Mouse (Mus musculus) embryonic stem cell, embryonic (primary cell): ENCODE data around the gene Olfm3.

Experiments used
- CTCF ChIA-PET, 4 experiments: fragments of 300-600 bp in 2 of 4; fragments of 350-600 bp in 2 of 4; sonication (Branson Sonifier 250); formaldehyde crosslinking; loops; one replicate each; lab custom pipeline; 2022; ENCODE audit warnings: inconsistent platforms in 2 of 4; lab: Charles Lee
- POLR2A ChIA-PET, 4 experiments: fragments of 300-600 bp in 2 of 4; fragments of 350-600 bp in 2 of 4; sonication (Branson Sonifier 250); formaldehyde crosslinking; loops; one replicate each; lab custom pipeline; 2022; ENCODE audit warnings: antibody characterized with exemption in 4 of 4, inconsistent platforms in 1 of 4; lab: Charles Lee

Olfm3 gene

DNA sequence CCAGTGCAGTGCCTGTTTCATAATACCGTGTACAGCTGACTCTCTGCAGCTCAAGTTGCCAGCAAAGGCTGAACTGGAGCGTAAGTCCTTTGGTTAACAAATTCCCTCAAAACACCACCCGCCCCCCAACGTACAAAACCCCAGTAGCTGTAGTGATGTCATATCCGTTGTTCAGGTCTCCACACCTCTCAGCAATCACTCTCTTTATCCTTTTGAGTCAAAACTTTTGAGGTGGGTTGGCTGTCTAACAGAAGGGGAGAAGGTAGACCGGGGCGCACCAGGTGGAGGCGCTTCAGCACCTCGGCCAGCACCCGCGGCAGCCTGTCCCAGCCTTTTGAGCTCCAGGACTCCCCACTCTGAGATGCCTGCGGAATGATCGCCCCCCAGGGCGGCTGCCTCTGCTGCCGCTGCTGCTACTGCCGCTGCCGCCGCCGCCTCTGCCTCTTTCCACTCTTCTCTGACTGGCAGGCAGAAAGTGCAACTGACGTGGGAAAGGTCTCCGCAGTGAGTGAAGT is at the start of gene Olfm3:
Gene Olfm3 (plus strand): TSS at position 155 of the 515 bp plus-strand sequence.
- ChIA-PET CTCF (no interaction called here), POLR2A (interaction anchor here in 1 of 4 experiments (0.5 kb wide), 1 partner anchor 1274 kb away, joined by 3 read pairs; the partner anchor contains the start of gene Rnpc3)

DNA sequence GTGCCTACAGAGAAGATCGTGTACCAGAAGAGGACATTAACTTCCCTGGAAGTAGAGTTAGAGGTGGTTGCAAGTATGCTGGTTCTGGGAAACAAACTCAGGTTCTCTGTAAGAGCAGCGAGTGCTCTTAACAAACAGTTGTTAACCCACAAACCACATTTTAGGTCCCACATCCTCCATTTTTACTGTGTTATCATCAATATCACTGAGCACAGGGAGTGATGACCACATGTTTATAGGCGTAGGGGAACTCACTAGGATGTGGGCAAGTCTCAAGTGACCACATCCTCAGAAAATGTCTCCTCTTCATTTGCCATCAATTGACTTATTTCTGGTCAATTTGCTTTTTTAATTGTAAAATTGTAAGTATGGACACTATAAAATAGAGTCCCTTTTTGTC is 14.1 kb upstream of the Olfm3 start:
- CTCF ChIA-PET, result no interaction called here
- POLR2A ChIA-PET, result no interaction called here

DNA sequence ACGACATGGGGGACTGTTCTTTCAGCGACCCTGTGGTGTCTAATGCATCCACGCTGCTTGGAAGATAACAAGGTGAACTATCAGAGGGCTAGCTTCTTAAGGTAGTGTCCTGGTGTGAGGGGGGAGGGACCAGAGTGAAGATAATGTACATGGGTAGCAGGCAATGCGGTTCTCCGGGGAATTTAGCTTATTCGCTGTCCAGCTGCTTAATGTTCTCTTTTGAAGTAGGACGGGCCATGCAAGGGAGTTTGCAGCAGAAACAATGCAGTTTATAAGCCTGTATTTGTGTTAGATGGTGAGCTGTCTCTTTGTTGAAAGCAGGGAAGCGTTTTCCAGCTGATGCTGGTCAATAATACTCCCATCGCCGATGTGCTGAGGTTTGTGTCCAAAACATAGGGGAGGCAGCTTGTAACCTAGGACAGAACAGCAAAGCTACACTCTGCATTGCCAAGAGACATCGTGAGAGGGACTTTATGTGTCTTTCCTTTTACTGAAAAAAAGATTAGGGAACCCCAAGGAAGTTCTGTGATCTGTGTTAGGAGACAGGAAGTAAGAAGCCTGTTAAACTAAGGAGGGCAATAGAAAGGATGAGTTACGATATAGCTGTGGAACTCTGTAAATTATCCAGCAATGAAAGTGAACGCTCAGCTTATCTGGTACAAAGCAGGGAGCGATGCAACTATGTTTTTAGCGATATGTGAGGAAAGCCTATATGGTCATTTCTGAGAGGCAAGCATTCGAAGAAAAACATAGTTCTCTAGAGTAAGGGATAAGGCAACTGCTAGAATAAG is 950 bp downstream of the Olfm3 start:
- CTCF ChIA-PET, result no interaction called here
- POLR2A ChIA-PET, result no interaction called here

DNA sequence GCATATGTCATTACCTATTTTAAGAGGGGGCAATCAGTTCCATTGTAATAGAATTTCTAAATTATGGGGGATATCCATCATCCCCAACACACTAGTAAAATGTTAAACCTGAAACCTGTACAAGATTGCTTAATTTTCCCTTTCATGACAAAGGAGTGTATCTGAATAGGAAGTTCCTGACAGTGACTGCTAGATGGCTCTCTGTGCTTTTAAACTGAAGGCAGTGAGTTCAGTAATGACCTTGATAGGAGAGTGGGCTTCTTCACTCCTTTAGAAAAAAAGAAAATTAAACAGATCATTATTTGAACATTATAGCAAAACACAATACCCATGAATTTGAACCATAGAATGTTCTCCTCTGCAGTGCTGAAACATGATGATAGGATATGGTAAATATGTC is 3.7 kb downstream of the Olfm3 start:
- POLR2A ChIA-PET, result no interaction called here
- CTCF ChIA-PET, result no interaction called here

DNA sequence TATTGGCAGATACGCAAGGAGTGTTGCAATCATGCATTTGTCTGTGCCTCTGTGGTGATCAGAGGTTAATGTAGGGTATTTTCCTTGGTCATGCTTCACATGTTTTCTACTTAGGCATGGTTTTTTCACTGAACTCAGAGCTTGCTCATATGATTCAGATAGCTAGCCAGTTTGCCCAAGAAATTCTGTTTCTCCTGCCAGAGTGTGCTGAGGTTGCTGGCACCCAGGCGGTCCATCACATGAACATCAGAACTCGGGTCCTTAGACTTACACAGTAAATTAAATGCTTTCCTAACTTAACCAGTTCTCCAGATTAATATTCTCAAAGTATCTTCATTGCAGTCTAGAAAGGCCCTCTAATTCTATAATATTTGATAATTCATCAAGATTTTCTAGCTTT is 5.0 kb downstream of the Olfm3 start:
- POLR2A ChIA-PET, result no interaction called here
- CTCF ChIA-PET, result no interaction called here

DNA sequence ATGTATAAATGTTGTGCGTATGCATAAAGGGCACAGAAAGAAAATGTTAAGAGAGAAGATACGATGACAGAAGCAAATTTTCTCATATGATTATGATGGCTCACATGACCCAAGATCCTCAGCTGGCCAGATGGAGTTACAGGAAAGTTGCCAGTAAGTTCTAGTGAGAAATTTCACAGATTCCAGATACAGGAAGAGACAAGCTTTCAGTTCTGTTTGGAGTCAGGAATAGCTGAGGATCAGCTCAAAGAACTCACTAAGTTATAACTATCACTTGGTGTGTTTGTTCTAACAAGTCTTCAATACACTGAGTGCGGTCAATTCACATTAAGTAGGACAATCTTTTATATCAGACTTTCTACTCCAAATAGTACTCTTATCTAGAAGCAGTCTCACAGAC is 16.2 kb downstream of the Olfm3 start:
- POLR2A ChIA-PET, result no interaction called here
- CTCF ChIA-PET, result no interaction called here

DNA sequence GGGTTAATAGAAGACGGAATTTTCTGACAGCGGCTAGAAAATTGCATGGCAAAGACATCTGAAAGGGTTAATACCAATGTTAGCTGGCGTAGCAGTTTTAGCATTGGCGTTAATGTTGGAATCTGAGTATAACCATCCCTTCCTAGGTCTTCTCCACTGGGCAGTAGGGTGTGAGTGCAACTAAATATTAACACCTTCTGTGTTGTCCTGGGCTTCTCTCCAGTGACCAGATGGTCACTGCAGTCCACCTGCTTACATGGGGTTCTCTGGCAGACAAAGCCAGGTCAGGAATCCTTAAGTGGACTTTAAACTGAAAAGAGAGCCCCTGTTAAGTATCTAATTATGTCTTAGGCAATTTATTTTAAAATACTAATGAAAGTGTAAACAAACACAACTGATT is 25.7 kb downstream of the Olfm3 start:
- POLR2A ChIA-PET, result no interaction called here

DNA sequence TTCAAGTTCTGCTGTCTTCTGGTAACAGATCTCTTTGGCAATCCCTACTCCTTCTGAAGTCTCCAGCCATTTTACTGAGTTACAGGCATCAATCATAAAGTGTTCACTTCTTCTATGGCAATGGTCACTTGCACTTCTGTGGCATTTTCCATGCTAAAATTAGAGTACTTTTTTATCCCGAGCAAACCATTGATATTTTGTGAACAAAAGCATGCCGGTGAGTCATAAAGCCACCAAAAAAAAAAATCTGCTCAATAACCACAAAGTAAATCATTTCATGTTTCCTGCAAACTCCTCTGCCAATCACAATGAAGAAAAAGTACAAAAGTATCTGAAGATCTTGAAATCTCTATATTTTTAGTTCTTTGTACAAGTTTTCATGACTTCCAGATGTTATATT is 26.5 kb downstream of the Olfm3 start:
- CTCF ChIA-PET, result interaction anchor here in 1 of 4 experiments (0.6 kb wide), 1 partner anchor 661 kb away, joined by 3 read pairs; no protein-coding TSS in a partner anchor
- POLR2A ChIA-PET, result no interaction called here

More for the DNA sequence above, 25.7 kb downstream of the Olfm3 start:
- CTCF ChIA-PET, result no interaction called here

DNA sequence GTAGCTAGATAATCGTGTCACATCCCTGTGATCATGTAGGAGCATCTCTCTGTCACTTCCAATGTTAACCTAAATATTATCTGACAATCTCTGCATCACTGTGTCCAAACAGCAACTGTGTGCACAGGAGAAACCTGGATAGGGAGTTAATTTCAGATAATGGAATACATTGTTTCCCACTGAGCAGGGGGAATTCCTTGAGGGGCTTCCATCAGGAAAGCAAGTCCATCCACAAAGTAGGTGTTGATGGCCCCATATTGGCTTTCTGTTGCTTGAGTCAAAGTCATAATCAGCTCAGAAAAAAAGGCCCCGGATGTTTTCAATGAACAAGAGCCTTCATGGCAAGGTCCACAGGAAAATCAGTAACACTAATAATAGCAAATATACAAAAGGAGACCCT is 26.9 kb downstream of the Olfm3 start:
- ChIA-PET CTCF (interaction anchor here in 1 of 4 experiments (0.6 kb wide), 1 partner anchor 660 kb away, joined by 3 read pairs; no protein-coding TSS in a partner anchor), POLR2A (no interaction called here)

DNA sequence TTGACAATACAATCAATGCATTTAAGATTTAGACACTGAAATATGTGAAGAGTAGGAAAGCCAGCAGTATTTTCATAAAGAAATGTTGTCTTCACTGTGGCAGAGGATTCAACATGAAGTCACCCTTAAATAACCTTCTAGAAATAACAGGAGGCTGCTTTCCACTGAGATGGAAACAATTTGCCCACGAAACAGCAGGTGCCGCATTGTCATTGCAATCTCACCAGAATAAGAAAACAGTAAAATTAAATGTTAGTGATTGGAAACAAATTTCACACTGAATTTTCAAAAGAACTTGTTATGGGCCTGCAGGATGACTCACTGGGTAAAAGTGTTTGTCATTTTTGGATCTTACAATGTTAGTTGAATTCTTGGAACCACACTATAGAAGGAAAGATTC is 29.0 kb downstream of the Olfm3 start:
- ChIA-PET POLR2A (no interaction called here), CTCF (no interaction called here)

DNA sequence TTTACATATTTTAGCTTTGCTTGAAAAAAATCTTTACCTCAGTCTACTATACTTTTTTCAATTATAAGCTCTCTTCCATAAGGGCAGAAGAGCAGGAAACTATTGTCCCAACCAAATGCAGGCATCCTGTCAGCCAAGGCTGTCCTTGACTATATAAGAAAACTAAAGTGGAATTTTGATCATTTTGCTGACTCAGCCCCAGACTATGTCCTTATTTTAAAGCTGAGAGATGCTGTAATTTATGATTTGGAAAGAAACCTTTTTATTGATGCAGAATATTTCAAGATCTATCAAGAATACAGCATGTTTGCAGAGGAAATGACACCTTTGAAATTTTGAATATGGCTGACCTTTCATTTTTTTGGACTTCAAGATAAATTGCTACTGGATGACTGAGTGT is 51.0 kb downstream of the Olfm3 start:
- POLR2A ChIA-PET, result no interaction called here

DNA sequence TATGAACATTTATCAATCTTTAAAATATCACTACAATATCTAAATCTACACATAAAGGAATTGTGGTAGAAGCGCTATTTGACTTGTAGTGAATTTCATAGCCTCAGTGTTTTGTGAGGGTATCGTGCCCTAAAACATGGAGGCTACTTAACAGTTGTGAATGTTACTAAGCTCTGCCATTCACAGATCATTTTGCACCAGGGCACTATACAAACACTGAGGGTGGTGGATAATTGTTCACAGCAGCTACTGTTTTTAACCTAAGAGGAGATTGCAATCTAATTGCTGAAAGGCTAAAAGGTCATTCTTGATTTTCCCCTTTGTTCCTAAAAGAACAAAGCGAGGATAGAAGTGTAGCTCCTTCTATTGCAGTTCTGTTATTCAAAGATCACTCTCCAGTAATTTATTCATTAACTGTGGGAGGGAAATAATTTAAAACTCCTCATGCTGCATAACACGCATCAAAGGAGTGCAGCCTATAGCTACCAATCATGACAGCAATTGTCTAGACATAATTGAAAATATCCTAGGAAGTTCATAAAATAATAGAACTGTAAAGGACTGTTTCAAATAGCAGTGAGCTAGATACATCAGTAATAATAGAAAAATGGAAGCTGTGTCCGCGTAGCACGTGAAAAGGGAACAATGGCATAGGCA is 55.6 kb downstream of the Olfm3 start:
- CTCF ChIA-PET, result no interaction called here
- POLR2A ChIA-PET, result interaction anchor here in 1 of 4 experiments (0.5 kb wide), 1 partner anchor 469 kb away, joined by 3 read pairs; no protein-coding TSS in a partner anchor

More for the DNA sequence above, 51.0 kb downstream of the Olfm3 start:
- CTCF ChIA-PET, result interaction anchor here in 1 of 4 experiments (0.7 kb wide), 1 partner anchor 17 kb away, joined by 4 read pairs; no protein-coding TSS in a partner anchor

DNA sequence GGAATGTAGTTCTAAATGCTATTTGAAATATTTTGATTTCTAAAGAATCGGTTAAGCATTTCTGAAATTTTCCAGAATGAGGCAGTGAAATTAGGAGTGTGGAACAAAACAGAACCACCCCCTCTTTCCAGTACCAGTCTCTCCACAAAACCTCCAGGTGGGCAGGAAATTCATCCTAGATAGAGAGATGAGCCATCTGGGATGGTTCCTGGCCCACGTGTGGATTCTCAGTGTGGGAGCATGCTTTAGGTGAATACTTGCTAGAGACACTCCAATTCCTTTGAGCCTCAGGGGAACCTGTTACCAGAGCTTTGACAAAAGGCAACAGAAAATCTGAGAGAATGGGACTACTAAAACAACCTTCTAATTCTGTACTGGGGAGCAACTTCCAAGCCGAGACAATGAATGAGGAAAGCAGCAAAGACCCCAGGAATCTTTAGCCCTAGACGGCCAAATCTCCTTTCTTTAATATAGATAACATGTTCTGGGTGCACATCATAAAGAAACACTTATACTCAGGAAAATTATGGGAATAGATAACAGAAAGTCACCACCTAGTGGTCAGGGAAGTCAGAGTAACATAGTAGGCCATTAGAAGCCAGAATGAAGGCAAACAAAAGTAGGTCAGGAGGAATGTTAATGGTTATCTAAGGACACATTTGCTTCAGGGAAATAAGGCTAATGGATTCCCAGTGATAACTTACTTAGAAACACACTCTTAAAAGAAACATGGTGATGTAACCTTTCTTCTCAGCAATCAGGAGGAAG is 58.6 kb downstream of the Olfm3 start:
- ChIA-PET POLR2A (no interaction called here), CTCF (interaction anchor here in 1 of 4 experiments (0.6 kb wide), 1 partner anchor 766 kb away, joined by 3 read pairs; no protein-coding TSS in a partner anchor)

DNA sequence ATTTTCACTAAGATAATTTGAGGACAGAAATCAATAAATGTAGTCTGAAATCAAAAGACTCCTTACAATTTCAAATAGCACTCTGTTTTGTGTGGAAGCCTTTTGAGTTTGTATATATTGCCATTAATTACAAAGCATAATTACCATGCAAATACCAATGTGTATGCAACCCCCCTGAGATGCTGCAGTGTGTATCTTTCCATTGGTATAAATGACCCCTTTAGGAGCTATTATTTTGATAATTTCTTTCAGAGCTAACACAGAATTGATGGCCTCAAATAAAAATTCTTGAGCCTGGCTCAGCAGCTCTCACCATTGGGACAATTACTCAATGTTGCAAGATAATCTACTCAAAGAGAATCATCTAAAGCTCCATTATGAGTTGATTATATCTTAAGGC is 67.3 kb downstream of the Olfm3 start:
- CTCF ChIA-PET, result interaction anchor here in 1 of 4 experiments (0.5 kb wide), 1 partner anchor 16 kb away, joined by 4 read pairs; no protein-coding TSS in a partner anchor
- POLR2A ChIA-PET, result interaction anchor here in 1 of 4 experiments (0.6 kb wide), 1 partner anchor 157 kb away, joined by 3 read pairs; no protein-coding TSS in a partner anchor

DNA sequence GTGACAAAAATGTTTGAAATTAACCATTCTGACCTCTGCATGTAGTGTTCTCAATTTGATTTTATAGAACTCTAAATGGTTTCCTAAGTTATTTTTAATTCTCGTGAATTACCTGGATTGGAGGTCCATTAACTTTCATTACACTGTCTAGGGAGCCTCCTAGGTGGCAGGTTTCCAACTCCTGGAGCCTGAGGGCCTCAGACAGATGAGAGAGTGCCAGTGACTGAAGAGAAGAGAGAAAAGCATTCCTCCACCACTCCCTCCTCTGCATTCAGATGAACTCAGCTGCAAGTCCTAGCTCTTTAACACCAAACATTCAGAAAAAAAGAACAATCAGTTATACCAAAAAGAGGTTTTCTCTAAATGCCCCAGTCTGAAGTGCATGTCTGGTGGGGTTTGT is 68.6 kb downstream of the Olfm3 start:
- POLR2A ChIA-PET, result no interaction called here

DNA sequence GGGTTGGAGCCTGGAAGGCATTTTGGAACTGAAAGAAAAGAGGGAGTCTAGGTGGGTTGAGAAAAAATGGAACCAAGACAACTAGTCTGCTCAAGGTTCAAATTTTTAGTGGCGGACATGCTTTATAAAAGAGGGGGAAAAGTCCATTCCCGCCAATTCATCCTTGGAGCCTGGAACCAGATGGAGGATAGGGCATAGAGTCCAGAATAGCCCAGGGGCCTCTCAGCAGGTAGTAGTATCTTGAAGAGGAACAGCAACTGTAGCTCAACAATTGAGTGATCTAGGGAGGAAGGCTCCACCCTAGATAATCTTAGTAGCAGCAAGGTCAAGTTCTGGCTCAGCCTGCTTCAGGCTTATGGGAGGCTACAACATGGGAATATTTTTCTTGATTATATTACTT is 87.0 kb downstream of the Olfm3 start:
- ChIA-PET POLR2A (no interaction called here), CTCF (no interaction called here)

More for the DNA sequence above, 68.6 kb downstream of the Olfm3 start:
- CTCF ChIA-PET, result no interaction called here

DNA sequence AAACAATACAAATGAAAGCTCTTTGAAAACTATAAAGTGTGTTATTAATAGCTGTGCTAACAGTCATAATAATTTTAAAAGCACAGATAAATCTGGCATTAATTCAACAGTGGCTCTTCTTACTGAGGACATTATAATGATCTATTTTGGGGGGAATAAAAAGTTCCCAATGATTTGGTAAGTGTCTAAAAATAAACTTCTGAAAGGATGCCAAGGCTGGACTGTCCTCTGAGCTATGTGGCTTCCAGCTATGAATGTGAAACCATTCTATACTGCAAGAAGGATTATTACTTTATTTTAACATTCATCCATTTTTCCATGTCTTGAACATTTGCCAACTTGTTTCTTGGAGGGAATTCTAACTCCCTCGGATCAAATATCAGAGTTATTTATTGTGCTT is 92.1 kb downstream of the Olfm3 start:
- CTCF ChIA-PET, result no interaction called here

DNA sequence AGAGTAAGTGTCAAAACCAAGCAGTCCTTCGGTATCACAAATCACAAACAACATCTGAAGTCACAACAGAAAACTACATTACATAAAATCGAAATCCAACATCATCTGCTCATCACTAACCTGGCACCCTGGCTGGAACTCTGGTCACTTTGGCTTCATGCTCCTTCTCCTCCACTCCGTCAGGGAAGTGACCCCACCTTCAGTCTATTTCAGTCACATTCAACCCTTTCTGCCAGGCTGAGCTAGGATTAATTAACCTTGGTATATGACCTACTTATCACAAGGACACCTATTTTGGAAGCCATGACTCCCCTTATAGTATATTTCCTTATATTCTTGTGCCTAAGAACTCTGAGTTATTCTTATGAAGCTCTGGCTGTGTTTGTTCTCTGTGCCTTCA is 123.7 kb downstream of the Olfm3 start:
- ChIA-PET POLR2A (no interaction called here), CTCF (no interaction called here)

More for the DNA sequence above, 92.1 kb downstream of the Olfm3 start:
- POLR2A ChIA-PET, result no interaction called here

DNA sequence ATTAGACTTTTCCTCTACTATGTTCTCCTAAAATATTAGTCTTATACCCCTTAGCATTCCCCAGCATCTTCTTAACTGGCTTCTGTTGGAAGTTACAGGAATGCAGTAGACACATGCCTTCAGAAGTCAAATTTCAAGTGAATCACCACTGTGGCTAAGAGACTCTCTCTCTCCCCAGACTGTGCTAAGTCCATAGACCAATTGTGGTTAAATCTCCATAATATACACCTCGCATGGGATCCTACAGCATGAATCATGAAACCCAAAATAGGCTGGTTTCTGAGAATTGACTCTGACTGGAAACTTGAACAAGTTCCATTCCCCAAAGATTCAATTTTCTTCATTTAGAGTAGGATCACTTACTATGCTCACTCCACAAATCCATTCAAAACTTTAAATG is 124.2 kb downstream of the Olfm3 start:
- CTCF ChIA-PET, result no interaction called here
- POLR2A ChIA-PET, result no interaction called here
